ENCODE assay signal across 17 mouse cellular contexts in genomic region chr5:125503628-125504027, GRCm38 (mm10). TPM values are rescaled to one million over a fixed set of nuclear protein-coding genes. Genes with fewer than 3 reads are reported as not detected.
"Had no signal": no experiment of that assay in that cellular context is flagged by ENCODE, and none has a peak within 500 bp of the region (broad histone marks: within the 10 kb centered on the region; RNA-seq: fewer than 3 reads in every experiment).

No protein-coding gene starts in this region.

- DNase-seq: kidney, adult 8-10 months; kidney, postnatal 25 days; layer of hippocampus, adult 9-11 months; left cerebral cortex, postnatal 4 days; liver, embryonic 13.5 days; lung, embryonic 14.5 days; lung, postnatal 14 days; retina, postnatal 1 day; right cerebral cortex, postnatal 4 days; spleen, adult 18-20 months; thymus, adult 2 months had no signal

- H3K4me1 ChIP-seq: limb, embryonic 13.5 days; liver, embryonic 13.5 days had no signal

- ATAC-seq: inflammation-experienced regulatory T-cells, adult 6 months; intestine, postnatal 0 days; midbrain, embryonic 15.5 days had no signal

- H3K27me3 ChIP-seq: limb, embryonic 13.5 days; liver, embryonic 13.5 days; midbrain, embryonic 15.5 days; neural tube, embryonic 12.5 days had no signal

- H3K4me2 ChIP-seq: limb, embryonic 13.5 days; liver, embryonic 13.5 days; lung, embryonic 14.5 days; midbrain, embryonic 11.5 days; midbrain, embryonic 15.5 days; neural tube, embryonic 12.5 days had no signal

- H3K9ac ChIP-seq: limb, embryonic 13.5 days; liver, embryonic 13.5 days; lung, embryonic 14.5 days; midbrain, embryonic 15.5 days; neural tube, embryonic 12.5 days had no signal

- H3K27ac ChIP-seq: limb, embryonic 13.5 days; liver, embryonic 13.5 days; midbrain, embryonic 15.5 days; neural tube, embryonic 12.5 days had no signal

- H3K9me3 ChIP-seq: limb, embryonic 13.5 days; liver, embryonic 13.5 days; midbrain, embryonic 15.5 days; neural tube, embryonic 12.5 days had no signal

- H3K4me3 ChIP-seq: limb, embryonic 13.5 days; liver, embryonic 13.5 days; midbrain, embryonic 15.5 days; neural tube, embryonic 12.5 days had no signal

RNA-seq across cellular contexts. Expression of gene Tmem132b, which starts 27.9 kb away (rescaled TPM):
- polyA plus RNA-seq: inflammation-experienced regulatory T-cells, adult 6 months; lung, embryonic 14.5 days had no signal
